Mouse (Mus musculus): ENCODE data around the gene Ccdc88c.
"Not testable (repeated sequence)": the region's sequence is repeated elsewhere in the genome, so short reads cannot be mapped to it uniquely, and the experiment has no call there.

The Ccdc88c gene

DNA sequence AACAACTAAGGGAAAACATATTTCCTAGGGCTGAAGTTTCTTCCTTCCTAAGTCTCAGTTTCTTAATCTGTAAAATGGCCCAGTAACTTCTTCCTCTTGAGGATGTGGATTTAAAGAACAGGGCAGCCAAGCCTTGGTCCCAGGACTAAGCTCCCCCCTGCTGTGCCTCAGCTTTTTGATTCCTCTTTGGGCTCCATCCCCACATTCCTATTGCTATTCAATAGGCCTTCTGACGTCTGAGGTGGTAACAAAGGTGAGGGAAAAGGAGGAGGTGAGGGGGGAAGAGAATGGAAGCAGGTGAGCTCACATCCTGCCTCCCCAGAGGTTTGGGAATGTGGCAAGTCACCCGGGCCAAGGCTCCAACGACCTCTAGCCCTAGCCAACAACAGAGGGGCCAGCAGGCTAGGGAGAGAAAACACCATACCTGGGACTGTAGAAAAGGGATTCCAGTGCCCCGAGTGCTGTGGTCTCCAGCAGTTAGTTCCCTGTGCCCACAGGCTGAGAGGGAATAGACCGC lies 12.4 kb downstream of the Ccdc88c start:
- DNase-seq: no peak

DNA sequence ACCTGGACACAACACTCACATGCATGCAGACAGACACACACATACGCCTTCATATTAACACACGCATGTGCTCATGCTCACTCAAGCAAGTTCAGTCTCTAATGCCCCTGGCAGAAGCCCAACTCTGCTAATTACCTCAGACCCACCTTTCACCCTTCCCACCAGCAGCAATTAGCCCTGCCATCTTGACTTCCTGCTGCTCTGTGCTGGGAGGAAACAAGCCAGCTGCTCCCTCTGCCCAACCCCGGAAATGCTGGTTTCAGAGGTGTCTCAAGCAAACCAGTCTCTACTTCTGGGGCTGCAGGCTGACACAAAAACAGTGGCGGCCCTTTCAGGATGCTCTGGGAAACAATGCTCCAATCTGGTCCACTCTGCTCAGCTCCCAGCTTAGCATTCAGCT lies 12.9 kb downstream of the Ccdc88c start:
- DNase-seq: no peak

DNA sequence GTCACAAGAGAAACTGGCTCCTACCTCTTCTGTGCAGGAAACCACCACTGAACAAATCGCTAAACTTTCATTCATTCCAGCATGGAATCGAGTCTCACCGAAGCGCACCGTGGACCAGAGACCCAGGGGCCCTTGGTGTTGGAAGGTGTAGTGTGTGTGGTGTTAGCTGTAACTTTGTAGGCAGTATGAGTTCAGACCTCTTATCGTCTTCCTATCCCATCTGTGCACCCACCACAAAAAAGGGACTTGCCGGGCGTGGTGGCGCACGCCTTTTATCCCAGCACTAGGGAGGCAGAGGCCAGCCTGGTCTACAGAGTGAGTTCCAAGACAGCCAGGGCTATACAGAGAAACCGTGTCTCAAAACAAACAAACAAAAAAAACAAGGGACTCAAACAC lies 13.7 kb downstream of the Ccdc88c start:
- DNase-seq: no peak

DNA sequence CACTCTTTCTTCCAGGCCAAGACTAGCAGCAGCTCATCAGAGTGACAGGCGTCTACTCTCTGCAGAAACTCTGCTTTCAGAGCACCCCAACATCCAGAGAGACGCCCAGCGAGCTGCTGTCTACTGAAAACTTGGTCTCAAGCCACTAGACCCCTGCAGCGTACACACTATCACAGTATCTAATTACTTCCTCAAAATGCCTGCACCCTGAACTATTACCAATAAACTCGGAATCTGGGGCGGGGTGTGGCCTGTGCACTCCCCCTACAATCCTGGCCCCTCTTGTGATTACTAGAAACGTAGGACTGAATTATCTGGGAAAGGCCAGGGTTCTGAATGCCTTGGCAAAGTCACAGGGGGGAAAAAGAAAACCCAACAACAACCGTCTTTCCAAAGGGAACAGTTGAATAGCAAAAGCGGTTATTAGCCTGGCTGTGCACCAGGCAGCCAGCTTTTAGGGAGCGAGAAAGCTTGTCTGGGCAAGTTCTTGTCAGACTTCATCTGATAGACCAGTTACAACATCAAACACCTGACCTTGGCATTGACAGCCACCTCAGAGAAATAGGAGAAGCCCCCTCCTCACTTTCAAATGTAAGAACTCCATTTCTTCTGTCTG lies 14.2 kb downstream of the Ccdc88c start:
- no peak for DNase-seq

DNA sequence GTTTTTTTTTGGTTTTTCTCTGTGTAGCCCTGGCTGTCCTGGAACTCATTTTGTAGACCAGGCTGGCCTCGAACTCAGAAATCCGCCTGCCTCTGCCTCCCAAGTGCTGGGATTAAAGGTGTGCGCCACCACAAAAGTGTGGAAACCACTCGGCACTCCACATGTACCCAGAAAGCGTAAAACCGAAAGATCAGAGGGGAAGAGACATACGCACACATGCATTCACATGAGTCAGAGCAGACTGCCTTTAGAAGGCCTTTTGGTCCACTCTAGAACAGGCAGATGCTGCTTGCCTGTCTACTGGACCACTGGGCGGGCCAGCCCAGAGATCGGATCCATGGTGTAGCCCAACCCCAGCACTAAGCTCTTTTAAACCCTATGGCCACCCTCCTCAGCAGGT lies 15.2 kb downstream of the Ccdc88c start:
- DNase-seq: not testable (repeated sequence)

DNA sequence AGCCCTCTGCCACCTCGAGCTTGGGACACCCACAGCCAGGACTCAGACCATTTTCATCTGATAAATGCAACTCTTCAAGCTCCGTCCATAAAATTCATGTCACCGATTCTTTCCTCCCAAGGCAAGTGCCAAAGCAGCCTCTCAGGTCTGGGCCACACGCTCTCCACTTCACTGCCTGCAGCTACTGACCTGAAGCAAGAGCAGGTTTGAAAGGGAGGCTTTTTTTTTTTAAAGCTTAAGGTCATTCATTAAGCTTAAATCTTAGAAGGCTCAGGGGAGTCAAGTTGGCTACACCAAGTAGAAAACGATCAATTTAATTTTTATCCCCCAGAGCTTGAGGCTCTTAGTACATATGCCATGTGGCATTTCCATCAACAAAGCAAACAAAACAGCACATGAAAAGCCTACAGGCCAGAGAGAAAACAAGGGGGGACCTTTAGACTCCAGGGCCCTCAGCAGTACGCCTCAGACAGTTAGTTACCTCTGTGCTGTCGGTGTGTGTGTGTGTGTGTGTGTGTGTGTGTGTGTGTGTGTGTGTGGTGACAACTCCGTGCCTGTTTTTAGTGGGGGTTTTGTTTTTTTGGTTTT lies 15.7 kb downstream of the Ccdc88c start:
- DNase-seq: no peak

DNA sequence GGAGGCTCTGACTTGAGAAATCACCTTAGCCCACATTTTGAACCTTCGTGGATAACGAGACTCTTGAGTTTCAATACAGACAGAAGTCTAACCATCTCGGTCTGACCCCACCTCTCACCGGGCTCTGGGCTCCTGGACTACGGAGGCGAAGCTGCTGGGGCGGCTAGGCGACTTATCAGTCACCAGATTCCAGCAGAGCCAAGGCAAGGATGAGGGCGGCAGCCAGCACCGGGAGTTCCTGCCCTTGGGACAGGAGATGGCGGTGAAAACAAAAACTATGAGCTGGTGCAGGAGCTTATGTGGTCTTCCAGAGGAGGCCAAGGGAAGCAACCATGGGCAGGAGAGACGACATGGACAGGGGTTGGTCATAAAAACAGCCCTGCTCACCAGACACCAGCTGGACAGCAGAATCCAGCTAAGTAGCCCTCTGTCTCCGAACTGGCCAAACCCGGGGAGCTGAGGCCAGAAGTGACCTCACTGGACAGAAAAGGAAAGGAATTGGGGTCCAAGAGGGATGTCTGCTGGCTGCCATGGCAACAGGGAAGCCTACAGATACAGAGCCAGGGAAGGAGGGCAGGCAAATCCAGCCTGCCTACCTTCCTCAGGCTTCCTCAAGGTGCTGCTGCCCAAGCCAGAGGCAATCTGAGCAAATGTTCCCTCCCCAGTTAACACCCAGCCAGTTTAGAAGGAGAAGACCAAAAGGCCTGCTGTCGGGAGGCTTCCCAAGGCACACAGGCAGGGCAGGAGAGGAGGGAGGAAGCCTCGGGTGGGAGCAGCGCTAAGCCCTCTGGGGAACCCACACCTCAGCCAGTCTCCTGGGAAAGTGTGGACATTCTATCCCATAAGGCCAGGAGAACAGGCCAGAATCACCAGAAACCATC lies 16.4 kb downstream of the Ccdc88c start:
- no peak for DNase-seq

DNA sequence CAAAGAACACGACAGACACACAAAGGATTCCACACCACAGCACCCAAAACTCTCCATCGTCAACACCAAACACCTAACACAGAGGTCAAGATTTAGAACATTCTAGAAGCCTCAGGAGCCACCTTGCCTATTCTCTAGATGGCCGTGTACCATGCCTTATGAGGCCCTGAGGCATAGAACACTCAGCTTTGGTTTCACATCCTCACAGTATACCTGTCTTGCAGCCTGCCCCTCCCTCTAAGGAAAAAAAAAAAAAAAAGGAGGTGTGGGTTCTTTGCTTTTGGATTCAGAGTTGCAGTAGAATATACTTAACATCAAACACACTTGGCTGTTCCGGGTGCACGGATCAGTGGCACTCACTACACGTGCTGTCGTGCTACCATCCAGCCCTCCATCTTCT lies 17.8 kb downstream of the Ccdc88c start:
- no peak for DNase-seq

DNA sequence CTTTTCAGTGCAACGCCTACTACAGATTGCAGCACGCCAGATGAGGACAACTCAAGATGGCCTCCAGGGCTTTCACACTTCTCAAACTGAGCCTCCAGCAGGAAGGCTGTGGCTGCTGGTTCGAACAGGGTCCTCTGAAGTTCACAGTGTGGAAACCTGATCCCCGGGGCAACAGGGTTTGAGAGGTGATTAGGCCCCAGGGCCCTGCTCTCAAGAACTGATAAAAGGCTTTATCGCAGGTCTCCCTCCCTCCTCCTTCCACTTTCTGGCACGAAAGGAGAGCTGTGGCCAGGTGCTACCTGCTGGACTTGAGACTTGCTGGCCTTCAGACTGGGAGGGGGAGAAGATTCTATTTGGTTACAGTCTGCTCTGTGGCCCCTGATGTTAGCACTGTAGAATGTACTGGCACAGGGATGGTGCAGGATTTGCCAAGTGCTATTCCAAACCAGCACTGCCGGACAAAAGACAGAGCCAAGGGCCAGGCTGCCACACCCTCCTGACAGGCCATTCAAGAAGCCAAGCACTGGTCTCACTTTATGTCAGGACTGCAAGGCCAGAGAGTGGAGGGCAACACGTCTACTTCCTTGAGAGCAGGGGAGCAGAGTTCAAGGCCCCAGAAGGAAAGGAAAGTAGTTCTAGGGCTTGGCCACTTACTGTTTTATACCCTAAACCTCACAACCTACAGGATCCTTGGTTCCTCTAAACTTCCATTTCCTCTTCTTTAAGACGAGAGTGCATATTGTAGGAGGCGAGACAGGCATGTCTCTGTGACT lies 18.5 kb downstream of the Ccdc88c start:
- DNase-seq: no peak

DNA sequence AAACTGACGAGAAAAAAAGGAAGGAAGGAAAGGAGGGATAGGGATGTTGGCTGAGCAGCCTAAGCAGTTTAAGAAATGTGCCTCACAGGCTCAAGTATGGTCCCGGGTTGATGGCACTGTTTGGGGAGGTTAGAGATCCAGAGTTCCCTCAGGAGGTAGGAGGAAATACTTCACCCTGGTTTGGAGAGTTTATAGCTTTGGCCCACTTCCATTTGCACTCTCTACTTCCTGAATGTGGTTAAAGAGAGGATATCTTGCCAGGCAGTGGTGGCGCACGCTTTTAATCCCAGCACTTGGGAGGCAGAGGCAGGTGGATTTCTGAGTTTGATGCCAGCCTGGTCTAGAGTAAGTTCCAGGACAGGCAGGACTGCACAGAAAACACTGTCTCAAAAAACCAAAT lies 19.6 kb downstream of the Ccdc88c start:
- no peak for DNase-seq

DNA sequence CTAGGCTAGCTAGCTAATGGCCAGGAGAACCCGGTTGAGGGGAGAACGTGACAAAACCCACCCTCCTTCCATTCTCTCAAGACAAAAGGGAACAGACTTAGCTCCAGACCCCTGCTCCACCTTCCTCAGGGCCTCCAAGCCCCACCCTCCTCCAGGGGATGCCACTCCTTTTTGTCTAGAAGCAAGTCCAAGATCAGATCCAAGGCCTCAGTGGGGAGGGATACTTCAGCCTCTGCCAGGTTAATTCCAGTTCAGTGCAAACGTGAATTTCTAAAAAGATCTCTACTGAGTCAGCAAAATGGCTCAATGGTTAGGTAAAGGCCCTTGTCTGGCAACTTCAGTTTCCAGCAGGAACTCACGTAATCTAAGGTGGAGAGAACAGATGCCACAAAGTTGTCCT lies 20.2 kb downstream of the Ccdc88c start:
- DNase-seq: no peak

DNA sequence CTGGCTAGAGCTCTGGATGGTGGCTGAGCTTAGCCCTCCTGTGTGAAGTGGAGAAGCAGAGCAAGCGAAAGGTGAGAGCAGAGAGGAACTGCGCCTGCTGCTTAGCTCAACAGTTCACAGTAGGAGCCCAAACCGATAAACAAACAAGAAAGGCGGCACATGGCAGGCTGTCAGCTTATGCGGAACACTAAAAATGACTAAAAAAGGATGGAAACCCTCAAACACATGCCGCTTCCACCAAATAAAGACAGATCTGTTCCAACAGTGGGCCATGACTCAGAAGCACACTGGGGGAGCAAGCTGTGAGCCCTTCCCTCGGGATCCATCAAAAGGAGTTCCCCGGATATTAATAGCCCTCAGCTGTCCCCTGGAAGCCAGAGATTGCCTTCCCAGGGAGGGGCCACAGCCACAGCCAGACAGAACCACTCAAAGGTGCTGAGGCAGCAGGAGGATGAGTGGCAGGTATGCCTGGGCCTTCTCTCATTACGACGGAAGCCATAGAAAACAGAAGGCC lies 20.8 kb downstream of the Ccdc88c start:
- DNase-seq: peak; percentile 33 to 51

DNA sequence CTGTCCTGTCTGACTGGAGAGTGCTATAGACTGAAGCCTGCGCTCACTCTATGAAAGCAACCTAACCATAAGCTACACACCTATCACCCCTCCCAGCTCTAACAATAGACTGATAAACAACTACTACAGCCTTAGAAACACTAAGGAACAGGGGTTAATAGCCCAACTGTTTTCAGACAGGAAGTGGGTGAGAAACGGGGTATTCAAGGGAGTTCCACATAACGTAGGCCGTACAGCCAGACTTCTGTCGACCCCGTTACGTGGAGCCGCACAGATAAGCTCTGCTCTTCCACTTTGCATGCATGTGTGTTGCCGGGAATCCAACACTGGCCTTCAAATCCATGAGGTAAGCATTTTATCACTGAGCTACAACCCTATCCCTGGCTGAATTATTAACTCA lies 21.4 kb downstream of the Ccdc88c start:
- DNase-seq: no peak

DNA sequence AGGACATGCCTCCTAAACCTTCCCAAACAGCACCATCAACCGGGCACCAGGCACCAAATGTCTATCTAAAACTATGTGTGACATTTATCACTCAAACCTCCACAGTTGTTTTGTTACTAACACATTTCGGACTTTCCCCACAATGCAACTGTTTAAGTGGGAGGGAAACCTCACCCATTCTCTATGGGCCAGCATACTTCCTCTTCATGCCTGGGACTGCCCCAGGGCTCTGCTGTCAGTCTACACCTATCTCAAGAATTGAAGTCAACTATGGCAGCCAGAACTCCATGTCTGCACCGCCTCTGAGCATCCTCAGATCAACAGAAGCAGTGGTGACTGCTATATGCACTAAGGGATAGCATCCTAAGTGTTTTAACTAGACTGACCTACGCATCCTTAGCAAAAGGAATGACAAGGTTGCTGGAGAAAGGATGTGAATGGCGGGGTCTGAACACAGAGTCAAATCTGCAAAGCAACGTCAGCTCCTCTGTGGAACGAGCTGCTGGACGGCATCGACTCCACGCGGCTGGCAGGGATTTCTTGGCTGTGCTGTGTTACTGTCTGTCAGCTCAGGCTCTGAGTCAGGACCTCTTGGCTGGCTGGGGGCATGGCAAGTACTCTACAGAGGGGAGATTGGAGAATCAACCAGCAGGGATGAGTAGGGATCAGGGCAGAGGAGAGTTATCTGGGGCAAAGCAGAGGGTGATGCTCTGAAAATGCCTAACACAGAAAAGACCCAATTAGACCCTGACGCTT lies 23.0 kb downstream of the Ccdc88c start:
- no peak for DNase-seq

DNA sequence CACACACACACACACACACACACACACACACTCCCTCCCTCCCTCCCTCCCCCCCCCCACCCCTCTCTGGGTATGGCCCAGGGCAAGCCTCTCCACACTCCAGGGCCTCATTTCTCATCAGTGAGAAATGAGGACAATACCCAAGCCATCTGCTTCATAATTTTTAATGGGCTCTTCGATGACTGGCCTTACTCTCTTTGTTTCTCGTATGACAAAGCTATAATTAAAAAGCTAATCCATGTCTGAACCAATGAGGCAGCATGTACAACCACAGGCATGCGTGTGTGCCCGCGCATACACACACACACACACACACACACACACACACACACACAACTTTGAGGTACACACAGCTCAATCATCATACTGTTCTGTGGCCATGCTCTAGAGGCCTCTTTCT lies 23.9 kb downstream of the Ccdc88c start:
- no peak for DNase-seq

DNA sequence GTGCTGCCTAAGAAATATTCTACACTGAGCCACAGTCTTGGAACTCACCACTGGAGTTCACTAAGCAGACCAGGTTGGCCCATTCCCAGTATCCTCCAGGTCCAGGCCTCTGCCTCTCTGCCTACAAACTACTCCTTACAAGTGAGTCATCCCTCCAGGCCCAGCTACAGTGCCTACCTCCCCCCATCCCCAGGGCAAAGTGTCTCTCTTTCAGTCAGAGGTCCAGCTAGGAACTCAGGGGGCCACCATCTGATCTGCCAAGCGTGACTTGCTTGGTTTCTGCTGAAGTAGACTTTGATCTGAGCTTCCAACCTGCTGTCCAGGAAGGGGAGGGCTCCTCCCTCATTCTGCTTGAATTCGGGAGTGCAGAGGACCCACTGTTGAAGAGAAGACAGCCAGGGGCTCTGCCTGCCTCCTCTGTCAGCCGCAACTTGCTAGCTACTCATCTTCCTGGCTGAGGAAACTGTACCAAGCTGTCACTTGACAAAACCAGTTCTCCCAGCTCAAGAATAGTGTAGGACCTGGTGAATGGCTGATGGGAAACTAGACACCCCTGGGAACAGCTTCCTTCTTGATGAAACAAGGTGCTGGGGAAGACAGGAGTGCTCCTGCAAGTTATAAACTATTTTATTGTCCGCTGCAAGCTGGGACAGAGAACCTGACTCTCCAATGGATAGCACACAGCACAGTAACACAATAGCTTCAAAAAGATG lies 25.9 kb downstream of the Ccdc88c start:
- no peak for DNase-seq

DNA sequence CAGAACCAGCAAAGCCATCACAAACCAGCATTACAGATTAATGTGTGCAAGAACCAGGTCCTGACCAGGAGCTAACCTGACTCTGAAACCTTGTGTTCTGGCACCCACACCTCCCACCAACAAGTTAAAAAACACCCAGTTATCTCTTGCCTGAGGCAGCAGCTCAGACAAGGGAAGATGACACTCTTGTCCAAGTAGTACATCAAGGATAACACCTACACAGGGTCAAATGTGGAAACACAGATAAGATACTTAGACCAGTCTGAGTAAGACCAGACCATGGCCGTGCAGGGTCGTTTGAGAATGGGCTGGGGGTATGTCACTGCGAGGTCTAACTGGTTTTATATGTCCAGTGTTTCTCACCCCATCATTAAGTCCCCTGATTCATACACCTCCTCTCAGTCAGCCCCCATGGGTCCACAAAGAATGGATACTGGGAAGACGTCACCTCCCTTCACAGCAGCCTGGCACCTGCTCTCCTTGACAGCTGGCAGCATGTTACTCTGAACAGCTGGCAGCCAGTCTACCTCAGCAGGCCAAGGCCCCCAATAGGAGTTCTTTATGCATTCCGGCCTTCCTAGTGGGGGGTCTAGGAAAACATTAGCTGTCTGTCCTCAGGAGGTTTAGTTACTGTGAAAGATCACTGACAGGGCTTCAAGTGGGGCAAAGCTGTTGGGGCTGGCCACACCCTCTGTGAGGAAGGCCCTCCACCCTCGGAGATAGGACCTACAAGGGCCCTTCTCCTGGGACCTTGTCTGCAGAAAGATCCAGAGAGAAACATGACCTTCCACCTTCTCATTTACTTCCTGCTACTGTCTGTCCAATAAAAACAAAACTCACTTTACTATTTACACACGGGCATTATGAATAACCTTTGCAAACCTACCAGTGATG lies 29.5 kb downstream of the Ccdc88c start:
- no peak for DNase-seq

DNA sequence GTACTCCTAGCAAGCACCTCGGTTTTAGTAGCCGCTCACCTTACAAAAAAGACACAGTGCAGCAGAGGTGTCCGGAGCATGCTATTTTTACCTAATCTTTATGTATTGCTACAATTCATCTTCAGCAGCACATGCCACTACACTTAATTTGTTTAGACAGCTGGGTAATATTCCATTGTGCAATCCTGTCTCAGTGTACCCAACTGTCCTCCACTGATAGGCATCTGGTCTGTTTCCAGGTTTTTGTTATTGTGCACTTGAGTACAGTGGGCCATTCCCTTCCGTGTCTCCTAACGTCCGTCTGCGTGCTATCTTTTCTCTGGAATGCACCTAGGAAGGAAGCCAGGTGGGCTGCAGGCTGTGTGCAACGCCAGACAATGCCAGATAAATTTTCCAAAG lies 30.3 kb downstream of the Ccdc88c start:
- DNase-seq: no peak

DNA sequence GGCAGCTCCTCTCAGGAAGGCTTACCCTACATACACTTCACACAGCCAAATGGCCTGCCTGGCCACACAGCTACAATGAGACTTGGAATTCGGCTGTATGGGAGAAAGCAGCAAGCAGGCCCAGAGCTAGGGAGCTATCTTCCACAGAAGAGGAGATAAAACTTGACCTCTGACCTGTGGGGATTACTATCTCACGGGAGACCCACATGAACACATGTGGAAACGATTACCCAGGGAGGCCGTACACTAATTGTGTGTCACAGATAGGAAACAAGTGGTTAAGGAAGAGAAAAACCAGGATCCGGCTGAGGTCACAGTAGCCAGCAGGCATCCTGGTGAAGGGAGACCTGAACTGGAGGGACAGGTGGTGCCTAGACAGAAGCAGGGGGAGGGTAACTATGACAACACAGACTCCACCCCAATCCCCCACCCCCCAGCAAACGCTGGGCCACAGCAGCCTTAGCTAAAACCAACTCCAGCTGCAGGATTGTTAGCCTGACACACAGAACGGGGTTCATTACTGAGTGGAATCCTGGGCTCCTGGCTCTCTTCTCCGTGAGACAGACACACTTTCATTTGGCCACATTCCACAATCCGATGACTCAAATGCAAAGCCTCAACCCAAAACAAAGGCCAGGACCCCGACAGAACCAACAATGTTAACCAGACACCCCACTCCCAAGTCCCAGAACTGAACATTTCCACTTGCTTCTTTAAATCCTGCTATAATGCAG lies 30.9 kb downstream of the Ccdc88c start:
- no peak for DNase-seq
